Mouse (Mus musculus): ENCODE data around the gene Bcl9l.

Gene Bcl9l

DNA sequence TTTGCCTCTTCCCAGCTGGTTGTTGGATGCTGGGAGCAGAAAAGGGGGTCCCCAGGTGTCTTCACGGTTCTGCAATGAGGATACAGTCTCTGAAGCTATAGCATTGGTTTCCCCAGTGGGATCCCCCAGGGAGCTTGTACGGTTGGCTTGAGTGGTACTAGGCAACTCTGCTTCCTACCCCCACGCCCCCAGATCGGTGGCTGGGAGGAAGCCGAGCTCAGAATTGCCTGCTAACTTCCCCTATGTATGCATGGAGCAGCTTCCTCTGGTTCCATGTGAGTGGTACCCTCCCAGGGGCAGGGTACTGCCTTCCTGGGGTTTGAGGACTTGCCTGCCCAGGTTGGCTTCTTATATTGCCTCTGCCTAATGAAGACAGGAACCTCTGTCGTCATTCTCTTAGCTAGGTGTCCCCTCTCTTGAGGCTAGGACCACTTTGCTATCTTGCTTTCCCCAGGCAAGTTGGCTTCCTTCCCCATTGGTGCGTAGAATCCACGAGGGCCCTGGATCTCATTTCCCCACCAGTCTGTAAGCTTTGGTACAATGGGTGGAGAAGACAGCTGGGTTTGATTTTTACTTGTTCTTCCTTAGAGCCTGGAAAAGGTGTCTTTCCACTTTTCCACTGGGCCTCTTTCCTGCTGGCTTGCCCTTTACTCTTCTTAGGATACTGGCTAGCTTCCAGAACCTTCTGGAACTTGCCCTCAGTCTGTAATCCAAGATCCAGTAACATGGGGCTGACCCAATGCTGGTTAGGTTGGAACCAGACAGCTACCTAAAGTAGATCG is 29.5 kb downstream of the Bcl9l start:
- DNase-seq (ENCODE audit: low spot score) = no peak

DNA sequence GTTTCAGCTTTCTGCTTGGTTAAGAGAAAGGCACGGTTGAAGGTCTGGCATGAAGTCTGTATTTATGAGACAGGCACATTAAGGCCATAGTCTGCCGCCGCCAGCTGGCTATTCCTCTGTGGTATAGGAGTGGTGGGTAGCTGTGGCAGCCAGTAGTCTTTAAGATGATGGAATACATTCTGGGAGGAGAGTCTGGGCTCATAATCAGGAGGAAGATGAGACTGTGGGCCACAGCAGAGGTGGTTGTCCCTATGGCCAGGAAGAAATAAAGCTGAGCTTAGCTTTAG is 30.0 kb downstream of the Bcl9l start:
- no peak for DNase-seq (ENCODE audit: low spot score)

DNA sequence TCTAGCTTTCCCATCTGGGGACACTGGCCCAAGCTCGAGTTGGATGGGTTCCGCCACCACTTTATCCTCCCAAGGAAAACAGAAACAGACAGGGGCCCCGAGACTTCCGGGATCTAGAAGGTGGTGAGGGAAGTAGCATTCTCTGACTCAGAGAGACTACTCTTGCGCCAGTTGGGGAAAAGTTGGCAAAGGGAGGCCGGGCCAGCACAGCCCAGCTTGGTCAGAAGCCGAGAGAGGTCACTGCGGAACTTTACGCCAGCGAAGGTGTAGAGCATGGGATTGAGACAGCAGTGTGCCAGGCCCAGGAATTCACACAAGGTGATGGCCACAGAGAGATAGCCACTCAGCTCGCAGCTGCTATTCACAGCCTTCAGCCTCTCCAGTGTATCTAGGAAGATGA is 30.5 kb downstream of the Bcl9l start:
- DNase-seq (ENCODE audit: low spot score) = no peak

DNA sequence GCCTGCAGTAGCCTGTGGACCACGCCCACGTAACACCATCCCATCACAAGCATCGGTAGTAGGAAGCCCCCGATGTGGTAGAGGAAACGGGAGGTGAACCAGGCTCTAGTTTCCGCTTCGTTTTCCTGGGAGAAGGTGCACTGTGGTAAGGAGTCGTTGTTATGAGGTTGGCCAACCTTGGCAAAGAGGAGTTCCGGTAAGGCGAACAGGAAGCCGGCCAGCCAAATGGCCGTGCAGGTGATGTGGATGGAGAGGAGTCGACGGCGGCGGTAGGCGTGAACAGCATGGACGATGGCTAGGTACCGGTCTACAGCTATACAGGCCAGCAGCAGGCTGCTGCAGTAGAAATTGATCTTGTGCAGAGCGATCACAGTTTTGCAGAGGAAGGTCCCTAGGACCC is 31.0 kb downstream of the Bcl9l start:
- no peak for DNase-seq (ENCODE audit: low spot score)

DNA sequence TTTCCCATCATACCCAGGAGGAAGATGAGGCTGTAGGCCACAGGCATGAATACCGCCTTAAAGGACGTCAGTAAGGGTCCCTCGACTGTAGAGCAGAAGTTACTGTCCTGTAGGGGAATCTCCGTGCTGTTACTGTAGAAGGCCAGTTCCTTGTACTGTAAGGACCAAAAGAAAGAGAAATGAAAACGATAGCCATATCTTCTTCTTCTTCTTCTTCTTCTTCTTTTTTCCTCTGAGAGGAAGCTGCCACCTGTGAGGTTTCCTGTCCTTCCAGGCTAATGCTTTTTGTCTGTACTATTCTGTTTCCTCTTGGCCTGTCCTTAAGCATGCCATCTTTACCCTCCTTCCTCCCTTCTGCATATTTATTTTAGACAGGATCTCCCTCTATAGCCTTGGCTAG is 31.5 kb downstream of the Bcl9l start:
- DNase-seq (ENCODE audit: low spot score) = no peak

DNA sequence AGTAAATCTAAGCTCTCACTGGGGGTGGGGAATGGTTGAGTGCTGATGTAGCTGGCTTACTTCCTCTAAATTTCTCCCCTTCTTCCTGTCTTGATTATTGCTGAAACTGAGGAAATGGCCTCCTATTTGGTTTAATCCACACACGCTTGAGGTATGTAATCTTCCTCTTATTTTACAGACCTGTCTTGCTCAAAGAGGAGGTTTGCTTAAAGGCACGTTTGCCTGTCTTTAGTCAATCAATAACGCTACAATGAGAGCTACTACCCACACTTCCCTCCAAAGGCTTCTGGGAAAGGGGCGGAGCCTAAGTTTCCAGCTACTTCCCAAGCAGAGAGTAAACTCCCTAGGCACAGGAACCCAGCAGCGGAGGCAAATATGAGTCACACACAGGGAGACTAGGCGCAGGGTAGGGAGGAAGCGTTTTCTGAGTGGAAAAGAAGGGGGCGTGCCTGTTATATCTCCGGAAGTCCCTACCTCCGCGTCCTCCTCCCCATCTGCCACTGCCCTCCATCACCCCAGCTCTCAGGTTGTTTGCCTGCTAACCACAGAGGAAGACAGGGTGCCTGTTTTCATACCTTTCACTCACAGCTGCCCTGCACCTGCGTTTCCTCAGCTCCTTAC is 32.6 kb downstream of the Bcl9l start:
- no peak for DNase-seq (ENCODE audit: low spot score)

DNA sequence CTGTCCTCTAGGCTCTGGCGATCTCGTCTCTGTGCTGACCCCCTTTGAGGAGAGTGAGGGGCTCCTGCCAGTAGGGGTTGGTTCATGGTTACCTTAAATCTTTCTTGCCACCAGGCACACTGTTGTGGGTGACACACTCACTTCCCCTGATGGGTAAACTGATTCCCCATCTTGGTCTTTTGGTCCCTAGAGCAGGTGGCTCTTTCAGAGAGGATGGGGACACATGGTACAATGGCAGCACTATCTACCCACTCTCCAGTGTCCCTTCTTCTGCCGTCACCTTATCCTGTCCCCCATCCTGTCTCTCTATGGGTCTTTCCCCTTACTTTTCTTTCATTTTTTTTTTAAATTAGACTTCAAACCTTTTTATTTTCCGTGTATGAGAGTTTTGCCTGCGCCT is 33.3 kb downstream of the Bcl9l start:
- DNase-seq (ENCODE audit: low spot score) = no peak

DNA sequence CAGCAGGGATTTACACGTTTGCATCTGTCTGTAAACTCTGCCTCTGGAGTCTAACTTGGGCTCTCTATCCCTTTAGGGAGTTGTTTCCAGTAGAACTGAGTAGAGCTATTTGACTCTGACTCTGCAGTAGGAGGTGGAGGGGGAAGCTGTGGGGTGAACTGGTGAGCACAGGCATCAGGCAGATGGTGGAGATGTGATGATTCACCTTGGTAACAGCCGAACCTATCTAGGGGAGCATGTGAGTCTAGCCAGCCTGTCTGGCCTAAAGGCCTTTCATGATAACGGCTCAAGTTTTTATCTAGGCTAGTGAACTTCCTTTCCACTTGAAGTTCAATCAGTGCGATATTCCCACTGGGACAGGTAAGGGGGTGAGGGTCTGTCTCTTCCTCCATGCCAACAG is 34.7 kb downstream of the Bcl9l start:
- DNase-seq (ENCODE audit: low spot score) = no peak

DNA sequence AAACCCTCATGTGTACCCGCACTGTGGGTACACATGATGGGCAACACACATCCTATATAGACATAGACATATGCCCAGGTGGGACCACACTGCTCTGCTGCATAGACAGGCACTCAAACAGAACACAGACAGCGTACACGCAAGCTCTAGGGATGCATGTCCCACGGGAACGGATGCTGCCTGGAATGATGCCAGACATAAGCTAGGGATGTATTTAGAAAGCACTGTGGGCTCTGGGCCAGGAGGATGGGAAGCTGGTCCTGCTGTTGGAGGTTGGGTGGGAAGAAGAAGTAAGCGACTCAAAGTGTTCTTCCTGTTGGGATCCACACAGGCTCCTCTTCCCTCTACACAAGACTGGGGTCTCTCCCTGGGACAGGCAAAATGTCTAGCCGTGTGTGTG is 35.4 kb downstream of the Bcl9l start:
- DNase-seq (ENCODE audit: low spot score) = no peak

DNA sequence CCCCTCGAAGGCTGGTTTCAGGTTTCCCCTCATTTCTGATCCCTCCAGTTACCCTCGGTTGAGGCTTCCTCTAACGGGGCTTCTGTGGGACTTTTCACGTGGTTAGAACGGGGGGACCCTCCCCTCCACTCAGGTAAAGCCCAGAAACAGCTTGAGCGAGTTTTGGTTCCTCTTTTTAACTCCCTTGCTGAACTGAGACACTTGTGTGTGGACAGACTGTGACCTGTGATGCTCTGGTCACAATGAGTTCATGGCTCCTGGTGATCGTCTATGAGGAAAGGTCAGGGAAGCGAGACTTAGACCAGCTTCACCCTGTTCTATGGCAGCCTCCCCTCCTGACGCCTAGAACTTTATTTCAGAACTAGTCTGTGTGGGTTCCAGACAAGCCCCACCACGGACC is 39.3 kb downstream of the Bcl9l start:
- no peak for DNase-seq (ENCODE audit: low spot score)

DNA sequence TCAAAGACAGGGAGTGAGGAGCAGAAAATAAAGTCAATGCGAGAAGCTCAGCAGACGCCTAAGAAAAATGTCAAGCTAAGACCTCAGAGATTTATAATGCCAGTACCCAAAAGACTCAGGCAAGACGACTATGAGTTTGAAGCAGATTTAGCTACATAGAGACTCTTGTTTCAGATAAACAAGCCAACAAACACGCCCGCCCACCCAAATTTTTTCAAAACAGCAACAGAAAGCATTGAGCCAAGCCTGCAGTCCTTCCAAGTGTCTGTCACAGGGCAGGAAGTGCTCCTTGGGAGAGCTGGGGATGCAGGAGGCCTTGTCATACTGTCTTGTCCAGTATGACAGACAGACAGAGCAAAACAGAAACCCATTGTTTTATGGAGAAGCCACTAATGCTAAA is 41.1 kb downstream of the Bcl9l start:
- no peak for DNase-seq (ENCODE audit: low spot score)

DNA sequence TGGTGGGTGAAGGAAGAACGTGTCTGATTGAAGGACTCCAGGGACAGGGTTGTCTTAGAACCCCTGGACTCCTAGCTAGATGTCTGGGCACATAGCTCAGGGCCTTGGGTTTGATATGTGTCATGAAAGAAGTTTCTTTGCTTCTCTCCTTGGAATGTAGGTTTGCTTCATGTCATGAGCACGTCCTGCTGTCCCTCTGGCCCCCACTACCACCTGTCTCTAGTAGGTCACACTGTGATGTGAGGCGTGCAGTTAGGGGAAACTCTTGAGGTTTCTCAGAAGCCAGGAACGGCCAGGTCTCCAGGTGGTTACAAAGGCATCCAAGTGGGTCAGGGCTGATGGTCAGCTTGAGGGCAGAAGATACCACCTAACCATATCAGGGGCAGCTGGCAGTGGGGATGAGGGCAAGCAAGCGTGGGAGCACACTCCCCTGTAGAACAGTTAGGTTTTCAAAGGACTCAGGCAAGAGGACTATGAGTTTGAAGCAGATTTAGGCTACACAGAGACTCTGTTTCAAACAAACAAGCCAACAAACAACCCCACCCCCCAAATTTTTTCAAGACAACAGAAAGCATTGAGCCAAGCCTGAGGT is 41.7 kb downstream of the Bcl9l start:
- no peak for DNase-seq (ENCODE audit: low spot score)

DNA sequence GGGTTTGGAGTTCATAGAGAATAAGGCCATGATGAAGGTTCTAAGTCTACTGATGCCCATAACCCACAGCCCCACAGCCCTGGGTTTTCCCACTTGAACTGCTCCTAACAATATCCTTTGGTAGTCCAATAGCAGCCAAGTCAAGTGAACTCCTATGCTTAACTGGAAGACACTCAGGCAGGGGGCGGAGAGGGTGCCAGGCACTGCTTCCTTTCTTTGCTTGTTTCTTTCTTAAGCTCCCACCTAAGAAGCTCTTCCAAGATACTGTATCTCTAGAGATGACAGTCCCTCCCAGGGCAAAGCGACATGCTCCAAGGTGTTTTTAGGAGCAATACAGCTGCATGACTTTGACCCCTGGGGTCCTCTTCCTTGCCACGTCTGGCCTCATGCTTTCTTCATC is 42.4 kb downstream of the Bcl9l start:
- DNase-seq (ENCODE audit: low spot score) = no peak

DNA sequence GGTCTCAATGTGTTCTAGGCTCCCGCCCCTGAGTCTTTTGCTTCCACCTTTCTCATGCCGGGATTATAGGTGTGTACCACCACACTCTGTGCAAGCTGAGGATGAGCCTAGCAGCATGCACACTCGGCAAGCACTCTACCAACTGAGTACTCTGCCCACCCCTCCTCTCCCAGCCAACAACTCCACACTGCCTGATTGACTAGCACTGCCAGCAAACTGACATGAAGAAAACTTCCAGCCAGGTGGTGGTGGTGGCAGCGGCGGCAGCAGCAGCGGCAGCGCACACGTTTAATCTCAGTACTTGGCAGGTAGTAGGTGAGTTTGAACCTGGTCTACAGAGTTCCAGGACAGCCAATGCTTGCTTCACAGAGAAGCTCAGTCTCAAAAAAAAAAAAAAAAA is 43.0 kb downstream of the Bcl9l start:
- DNase-seq (ENCODE audit: low spot score) = no peak

DNA sequence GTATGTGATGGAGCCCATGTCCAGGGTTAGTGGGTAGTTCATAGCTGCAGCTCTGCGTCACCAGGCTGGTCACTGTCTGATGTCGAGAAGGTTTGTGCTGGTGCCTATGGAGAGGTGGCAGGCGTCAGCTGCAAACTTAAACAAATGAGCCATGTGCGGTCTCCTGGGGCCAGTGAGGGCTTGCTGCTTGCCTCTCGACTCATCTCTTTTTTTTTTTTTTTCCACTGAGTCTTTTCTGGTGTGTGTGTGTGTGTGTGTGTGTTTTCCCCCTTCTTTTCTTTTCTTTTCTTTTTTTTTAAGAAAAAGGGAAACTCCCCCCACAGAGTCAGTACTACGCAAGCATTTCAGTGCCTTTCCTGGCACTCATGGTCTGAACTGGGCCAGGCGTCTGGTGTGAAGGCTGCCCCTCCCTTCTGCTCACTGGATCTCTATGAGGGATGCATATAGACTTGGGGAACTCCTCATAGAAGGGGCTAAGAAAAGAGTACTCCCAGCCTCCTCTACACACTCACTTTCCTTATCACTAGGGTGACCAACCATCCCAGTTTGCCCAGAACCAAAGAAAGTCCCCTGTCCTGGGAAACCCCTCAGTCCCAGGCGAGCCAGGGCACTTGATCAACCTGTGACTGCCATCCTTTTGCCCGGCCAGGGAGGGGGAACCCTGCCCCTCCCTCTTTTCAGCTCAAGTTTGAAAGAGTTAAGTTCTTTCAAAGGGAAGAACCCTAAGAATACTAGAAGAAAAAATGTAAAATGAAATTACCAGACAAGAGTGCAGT is 43.9 kb downstream of the Bcl9l start:
- no peak for DNase-seq (ENCODE audit: low spot score)

DNA sequence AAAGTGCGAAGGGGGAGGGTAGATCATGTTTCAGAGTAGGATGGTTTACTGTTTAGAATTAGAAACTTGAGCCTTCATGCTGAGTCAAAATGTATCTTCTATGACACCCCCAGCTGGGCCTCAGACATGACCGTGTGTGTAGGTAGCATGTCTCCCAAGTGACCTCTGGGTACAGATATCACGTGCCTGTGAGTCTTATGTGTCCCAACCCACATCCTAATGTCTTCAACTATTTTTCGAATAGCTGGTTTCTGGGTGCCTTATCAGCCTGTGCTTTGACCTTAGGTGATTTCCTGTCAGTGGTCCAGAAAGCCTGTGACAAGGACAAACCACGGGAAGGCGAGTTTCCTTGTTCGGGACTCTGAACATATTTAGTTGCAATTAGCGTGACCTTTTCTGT is 45.7 kb downstream of the Bcl9l start:
- no peak for DNase-seq (ENCODE audit: low spot score)

DNA sequence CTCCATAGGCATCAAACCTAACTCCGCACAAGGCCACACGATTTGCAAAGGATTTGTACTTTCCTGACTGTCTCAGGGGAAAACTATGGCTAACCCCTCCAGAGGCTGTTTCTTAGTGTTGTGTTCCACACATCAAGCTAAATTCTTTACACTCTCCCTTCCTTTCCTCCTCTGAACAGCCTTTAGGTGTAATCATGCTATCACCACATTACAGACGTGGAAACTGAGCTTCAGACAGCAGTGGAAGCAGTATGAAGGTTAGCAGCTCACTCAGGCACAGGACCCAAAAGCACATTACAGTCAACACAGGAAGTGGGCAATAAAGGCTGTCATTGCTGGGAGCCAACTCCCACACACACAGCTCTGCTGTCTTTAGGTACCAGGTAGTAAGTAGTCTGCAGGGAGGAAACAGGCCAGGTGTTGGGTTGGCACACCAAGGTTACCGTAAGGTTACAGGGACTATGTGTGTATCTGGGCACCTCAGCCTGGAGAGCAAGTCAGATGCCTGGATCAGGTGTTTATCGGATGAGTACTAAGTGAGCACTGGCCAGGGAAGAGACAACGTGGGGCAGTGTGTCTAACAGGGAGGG is 50.5 kb downstream of the Bcl9l start:
- DNase-seq (ENCODE audit: low spot score) = no peak

DNA sequence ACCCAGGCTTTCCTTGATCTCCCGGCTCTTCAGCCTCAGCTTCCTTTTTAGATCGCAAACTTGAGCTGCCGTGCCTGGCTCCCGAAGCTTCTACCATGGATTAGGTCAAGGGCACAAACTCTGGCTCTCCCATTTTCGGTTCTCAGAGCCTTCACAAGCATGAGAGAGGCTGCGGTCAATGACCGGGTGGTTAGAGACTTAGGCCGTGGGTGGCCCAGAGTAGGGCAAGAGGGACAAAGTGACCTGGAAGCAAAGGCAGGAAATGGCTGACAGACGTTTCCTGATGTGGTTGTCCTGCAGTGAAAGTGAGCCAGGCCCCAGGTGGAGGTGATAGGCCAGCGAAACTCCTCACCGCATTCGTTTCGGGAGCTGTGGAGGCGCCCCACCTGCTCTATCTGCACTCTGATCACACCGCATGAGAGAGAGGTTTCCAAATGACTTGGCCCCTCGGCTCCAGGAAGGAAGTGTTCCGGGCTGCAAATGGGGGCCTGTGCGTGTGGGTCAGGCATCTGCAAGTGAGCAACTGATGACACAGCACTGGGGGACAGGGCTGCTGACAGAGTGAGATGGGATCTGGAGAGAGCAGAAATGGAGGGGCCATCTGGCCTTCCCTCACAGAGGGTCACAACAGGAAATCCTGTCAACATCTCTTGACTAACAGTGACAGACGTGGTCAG is 55.1 kb downstream of the Bcl9l start:
- no peak for DNase-seq (ENCODE audit: low spot score)

DNA sequence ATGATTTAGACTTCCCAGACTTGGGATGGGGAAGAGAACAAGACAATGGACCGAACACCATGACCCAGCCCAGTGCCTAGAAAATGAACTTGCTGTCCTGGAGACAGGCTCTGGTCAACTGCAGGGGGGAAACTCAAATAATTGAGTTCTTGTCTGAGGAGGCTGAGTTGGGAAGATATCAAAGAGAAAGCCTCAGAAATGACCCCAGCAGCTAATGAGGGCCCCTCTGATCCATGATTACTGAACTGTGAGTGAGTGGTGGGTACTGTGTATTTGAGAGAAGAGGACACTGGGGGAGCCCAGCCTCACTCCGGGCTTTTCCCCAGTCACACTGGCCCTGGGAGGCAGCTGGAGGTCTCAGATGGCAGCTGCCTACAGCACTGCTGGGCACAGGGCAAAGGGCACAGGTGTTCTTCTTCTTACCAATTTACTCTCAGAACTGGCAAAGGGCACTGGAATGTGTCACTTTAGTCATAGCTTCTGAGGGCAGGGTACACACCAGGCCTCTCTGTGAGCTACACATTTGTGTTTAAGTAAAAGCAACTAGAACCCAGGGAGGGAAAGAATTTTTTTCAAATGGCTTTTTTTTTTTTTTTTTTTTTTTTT is 57.3 kb downstream of the Bcl9l start:
- no peak for DNase-seq (ENCODE audit: low spot score)

DNA sequence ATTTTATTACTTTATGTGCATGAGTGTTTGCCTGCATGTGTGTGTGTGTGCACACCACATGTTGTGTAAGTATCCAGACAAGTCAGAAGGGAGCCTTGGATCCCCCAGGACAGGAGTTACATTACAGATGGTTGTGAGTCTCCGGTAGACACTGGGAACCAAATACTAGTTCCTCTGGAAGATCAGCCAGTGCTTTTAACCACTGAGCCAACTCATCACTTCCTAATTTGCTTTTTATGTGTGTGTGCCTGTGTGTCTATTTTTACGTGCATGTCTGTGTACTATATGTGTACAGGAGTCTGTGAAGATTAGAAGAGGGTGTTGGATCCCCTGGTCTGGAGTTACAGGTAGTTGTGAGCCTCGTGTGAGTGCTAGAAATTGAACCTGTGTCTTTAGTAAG is 58.1 kb downstream of the Bcl9l start:
- no peak for DNase-seq (ENCODE audit: low spot score)

DNA sequence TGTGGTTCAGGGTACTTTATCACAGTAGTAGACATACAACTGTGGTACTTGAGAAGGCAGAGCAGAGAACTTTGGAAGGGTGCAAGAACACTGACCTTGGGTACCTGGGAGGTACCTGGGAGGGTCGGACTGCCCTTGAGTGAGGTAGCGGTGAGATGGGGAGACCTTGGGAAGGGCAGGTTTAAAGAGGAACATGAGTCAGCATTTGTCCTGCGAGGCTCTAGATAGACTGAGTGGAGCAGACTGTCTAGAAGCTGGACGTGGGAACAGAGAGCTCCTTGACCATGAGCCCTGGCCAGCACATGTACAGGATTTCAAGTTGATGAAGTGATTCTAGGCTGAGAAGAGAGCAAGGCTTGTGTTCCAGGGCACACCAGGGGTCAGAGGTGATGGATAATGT is 59.7 kb downstream of the Bcl9l start:
- DNase-seq (ENCODE audit: low spot score) = no peak

DNA sequence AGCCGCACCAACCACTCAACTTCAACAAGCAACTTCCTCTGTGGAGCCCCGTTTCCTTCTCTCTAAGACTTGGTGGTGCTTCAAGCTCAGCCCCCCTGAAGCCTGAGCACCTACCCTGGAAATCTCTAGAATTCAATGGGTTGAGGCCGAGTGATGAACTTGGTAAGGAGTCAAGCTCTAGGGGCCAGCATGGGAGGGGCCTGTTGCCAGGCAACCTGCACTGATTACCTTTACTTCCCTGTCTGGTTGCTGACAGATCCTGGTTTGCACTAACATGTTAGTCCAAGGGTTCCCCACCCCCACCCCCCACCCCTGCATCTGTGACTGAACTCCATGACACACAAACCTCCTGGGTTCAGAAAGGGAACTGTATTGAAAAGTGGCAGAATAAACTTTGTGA is 62.4 kb downstream of the Bcl9l start:
- DNase-seq (ENCODE audit: low spot score) = no peak
